Mouse (Mus musculus) liver, adult (tissue): ENCODE results near the gene Ihh.

ENCODE experiments used
- GATA4 ChIP-seq: IDR thresholded peaks from 2 replicates; pipeline ENCODE4 v1.6.1; 2014; ENCODE audit warnings: mild to moderate bottlenecking, low read length; ENCODE audit not compliant: insufficient replicate concordance

Gene Ihh

GRCm38 (mm10) chr1:74950576-74951490 is 639 bp downstream of the Ihh start:
- no peak for TF ChIP-seq GATA4

DNA sequence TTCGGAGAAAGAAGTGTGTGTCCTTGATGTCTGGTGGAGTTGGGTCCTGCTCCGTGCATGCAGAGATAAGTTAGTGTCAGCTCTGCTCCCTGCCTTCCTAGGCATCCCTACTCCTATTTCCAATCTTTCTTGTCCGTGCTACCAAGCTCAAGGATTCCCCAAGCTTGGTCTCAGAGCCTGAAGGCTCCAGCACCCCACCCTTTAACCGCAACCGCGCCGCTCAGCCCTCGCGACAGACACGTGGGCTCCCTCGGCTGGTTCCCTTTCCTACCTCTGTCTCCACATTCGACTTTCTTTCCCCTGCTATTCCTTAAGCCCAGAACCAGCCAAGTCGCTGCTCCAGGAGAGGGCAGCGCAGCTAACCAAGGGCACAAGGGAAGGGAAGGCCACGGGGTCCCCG is 1.4 kb downstream of the Ihh start:
- TF ChIP-seq GATA4 = no peak

DNA sequence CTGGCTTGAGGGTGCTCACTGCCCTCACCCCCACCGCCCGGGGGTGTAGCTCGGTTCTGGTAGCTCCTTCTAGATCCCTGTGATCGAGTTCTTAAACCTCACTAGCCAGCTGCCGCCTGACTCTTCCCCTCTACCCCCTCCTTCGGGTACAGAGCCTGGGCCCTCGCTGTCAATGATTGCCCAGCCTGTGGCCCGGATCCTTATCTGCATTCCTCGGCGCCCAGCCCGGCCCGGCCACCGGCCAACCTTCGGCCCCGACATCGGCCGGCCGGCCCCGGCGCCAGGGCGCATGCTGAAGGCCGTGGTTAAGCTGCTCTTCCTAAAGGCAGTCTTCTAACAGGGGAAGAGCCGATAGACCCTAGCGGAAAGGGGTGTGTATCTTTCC is 1.8 kb downstream of the Ihh start:
- TF ChIP-seq GATA4 = peak; percentile 99

- no peak for TF ChIP-seq GATA4
Observed at GRCm38 (mm10) chr1:74948784-74949665, 2.4 kb downstream of the Ihh start.

- TF ChIP-seq GATA4 = no peak
Observed at GRCm38 (mm10) chr1:74947986-74948670, 3.3 kb downstream of the Ihh start.

- no peak for TF ChIP-seq GATA4
Observed at GRCm38 (mm10) chr1:74941651-74942360, 9.7 kb downstream of the Ihh start.

DNA sequence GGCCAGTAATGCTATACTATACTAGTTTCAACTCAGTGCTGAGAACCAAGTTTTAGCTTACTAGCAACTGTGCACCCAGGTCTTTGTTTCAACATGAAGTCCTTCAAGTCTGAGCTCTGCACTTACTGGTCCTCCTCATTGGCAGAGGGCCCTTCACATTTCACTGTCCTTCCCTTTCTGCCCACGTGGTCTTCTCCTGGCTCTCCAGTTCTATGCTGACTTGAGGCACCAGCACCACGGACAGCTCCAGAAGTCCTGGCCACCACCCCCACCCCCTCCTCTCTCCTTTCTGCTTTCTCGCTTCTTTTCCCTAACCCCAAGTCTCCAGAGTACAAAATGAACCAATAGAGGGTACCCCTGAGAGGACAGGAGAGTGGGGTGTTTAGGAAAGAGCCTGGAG is 11.7 kb downstream of the Ihh start:
- TF ChIP-seq GATA4 = no peak

DNA sequence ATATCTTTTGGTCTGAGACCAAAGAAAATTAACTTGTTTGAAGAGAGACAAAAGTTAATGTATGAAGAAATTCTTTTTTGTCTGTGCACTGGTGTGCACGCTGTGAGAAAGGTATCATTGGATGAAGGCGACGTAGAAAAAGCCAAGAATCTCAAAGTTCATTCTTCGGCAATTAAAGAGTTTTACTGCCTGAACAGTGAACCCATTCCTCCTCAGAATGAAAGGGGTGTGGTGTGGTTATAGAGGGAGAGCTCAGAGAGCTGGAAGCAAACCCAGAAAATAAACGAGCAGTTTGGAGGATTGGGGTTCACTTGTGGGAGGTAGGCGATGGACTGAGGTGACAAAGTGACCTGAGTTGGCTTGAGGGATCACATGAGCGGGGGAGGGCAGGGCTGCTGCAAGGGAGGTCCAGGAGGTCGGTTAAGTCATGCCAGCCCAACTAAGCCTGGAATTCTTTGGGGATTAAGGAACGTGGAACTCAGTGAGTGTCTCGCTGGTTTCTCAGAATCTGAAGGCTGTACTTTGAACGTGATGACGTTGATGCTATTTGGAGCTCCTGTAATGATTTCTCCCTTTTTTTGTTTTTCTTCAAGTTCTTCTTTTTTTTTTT is 15.1 kb downstream of the Ihh start:
- no peak for TF ChIP-seq GATA4

- TF ChIP-seq GATA4 = no peak
Observed at GRCm38 (mm10) chr1:74935402-74935801, 16.1 kb downstream of the Ihh start, which contains the start of gene Cfap65. Gene Cfap65, minus strand, starts transcription at chr1:74935599.

DNA sequence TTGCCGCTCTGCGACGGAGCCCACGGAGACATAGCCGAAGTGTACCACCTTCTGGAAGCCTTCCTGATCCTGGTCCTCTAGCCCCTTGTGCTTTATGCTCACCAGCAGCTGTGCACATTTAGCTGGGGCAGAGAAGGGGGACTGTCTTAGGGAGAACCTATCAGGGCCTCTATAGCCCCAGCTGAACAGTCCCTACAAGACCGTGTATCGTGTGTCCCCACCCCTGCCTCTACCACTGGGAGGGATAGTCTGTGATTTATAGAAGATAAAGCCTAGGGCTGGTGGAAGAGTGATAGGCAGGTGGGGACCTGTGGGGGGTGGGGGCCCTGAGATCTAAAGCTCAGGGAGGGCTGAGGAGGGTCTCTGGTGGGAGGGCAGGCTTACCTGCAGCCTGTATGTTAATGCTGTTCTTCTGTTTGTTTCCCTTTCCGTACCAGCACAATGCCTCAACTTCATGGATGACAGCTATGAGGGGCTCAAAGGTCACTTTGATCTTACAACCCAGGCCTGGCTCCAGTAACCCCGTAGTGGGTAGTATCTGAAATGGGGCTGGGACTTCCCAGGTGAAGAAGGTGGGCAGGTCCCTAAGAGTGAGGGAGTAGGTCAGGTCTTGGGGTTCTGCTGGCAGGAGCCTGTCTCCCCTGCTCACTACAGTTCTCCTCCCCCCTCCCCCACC is 23.7 kb downstream of the Ihh start:
- no peak for TF ChIP-seq GATA4

GRCm38 (mm10) chr1:74926721-74927120 is 24.8 kb downstream of the Ihh start:
- TF ChIP-seq GATA4 = no peak

DNA sequence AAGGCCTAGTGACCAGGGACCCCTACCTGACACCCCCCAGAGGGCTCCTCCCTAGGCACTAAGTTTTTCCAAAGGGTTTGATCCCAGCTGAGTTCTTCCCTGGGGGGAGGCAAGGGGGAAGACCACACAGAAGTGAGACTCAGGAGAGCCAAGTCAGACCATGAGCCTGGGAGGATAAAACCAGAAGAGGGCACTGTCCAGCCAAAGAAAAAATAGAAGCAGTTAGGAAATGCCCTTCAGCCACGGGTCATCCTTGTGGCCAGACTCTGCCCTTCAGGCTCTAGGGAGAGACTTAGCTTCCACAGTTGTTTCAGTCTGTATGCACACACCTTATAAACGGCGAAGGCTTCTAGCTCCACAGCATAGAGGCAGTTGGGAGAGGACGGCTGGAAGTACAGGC is 27.0 kb downstream of the Ihh start:
- no peak for TF ChIP-seq GATA4

- TF ChIP-seq GATA4 = no peak
Observed at GRCm38 (mm10) chr1:74915706-74916105, 35.8 kb downstream of the Ihh start.

DNA sequence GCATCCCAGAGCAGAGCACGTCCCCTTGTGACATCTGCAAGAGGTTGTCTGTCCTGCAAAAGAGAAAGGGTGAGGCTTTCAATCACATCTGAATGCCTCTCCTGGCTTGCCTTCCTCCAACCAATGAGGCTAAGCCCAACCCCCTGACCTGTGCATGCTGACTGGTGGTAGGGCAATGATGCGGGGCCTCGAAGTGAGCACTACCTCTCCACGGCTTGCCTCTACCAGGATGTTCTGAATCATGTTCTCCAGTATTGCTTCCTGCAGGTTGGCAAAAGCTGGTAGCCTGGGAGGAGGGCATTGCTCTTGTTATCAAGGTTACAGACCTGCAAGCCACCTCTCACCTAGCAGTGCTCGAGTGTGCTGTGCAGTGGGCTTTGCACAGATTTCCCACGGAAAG is 49.3 kb downstream of the Ihh start:
- no peak for TF ChIP-seq GATA4
